Mouse (Mus musculus): ENCODE measurements around the gene Lrrc8d. TPM values are rescaled to one million over a fixed set of nuclear protein-coding genes. Genes with fewer than 3 reads are reported as not detected.
A peak's percentile ranks its signal among the peaks of the same experiment; 100 is the strongest.

The Lrrc8d gene
- polyA plus RNA-seq, 1 experiment from 2014 or later: 37.5 TPM

- no peaks in the 10 kb centered on the region for H3K27me3 ChIP-seq (replicated peaks; ENCODE audit: control insufficient read depth, insufficient read depth, low read length)
- H3K4me1 ChIP-seq (replicated peaks; ENCODE audit: control insufficient read depth, insufficient read depth, low read length): peaks cover 2% of the 10 kb centered on the region
- H3K9ac ChIP-seq (replicated peaks; ENCODE audit: low read depth, low read length): no peak overlapping the region
- ATAC-seq: no peak
- H3K9me3 ChIP-seq (ENCODE audit: control insufficient read depth, low read length): no peaks in the 10 kb centered on the region
- no peak overlapping the region for H3K27ac ChIP-seq (ENCODE audit: low read length)
- no peak overlapping the region for H3K4me2 ChIP-seq (ENCODE audit: low read length)
- H3K36me3 ChIP-seq (ENCODE audit: control insufficient read depth, insufficient read depth): no peaks in the 10 kb centered on the region
- 89% methylated on average over 8 of the region's 8 CpGs for WGBS
- H3K4me3 ChIP-seq (replicated peaks; ENCODE audit: low read length): no peak overlapping the region
These were observed 148.0 kb downstream of the Lrrc8d start for GRCm38 (mm10) chr5:105847726-105848125.

- Histone ChIP-seq H3K36me3 (ENCODE audit: control insufficient read depth, insufficient read depth) (no peaks in the 10 kb centered on the region), H3K9me3 (ENCODE audit: control insufficient read depth, low read length) (no peaks in the 10 kb centered on the region), H3K27ac (ENCODE audit: low read length) (no peak overlapping the region), H3K4me2 (ENCODE audit: low read length) (no peak overlapping the region), H3K9ac (replicated peaks; ENCODE audit: low read depth, low read length) (no peak overlapping the region), H3K27me3 (replicated peaks; ENCODE audit: control insufficient read depth, insufficient read depth, low read length) (no peaks in the 10 kb centered on the region), H3K4me1 (replicated peaks; ENCODE audit: control insufficient read depth, insufficient read depth, low read length) (peaks cover 2% of the 10 kb centered on the region), H3K4me3 (replicated peaks; ENCODE audit: low read length) (no peak overlapping the region)
- no peak for ATAC-seq
- WGBS: 78% methylated on average over 4 of the region's 4 CpGs
These were observed 149.5 kb downstream of the Lrrc8d start for GRCm38 (mm10) chr5:105849222-105849621.

GRCm38 (mm10) chr5:105849643-105850042 is 149.9 kb downstream of the Lrrc8d start:
- ATAC-seq: no peak
- 39% methylated on average over 3 of the region's 3 CpGs for WGBS
- Histone ChIP-seq H3K9me3 (ENCODE audit: control insufficient read depth, low read length) (no peaks in the 10 kb centered on the region), H3K36me3 (ENCODE audit: control insufficient read depth, insufficient read depth) (no peaks in the 10 kb centered on the region), H3K27me3 (replicated peaks; ENCODE audit: control insufficient read depth, insufficient read depth, low read length) (no peaks in the 10 kb centered on the region), H3K4me2 (ENCODE audit: low read length) (no peak overlapping the region), H3K9ac (replicated peaks; ENCODE audit: low read depth, low read length) (no peak overlapping the region), H3K4me3 (replicated peaks; ENCODE audit: low read length) (no peak overlapping the region), H3K4me1 (replicated peaks; ENCODE audit: control insufficient read depth, insufficient read depth, low read length) (peaks cover 2% of the 10 kb centered on the region), H3K27ac (ENCODE audit: low read length) (no peak overlapping the region)

- H3K27me3 ChIP-seq (replicated peaks; ENCODE audit: control insufficient read depth, insufficient read depth, low read length): no peaks in the 10 kb centered on the region
- no peak for ATAC-seq
- no peak overlapping the region for H3K9ac ChIP-seq (replicated peaks; ENCODE audit: low read depth, low read length)
- H3K27ac ChIP-seq (ENCODE audit: low read length): no peak overlapping the region
- no peak overlapping the region for H3K4me2 ChIP-seq (ENCODE audit: low read length)
- no peaks in the 10 kb centered on the region for H3K9me3 ChIP-seq (ENCODE audit: control insufficient read depth, low read length)
- H3K36me3 ChIP-seq (ENCODE audit: control insufficient read depth, insufficient read depth): no peaks in the 10 kb centered on the region
- WGBS: 85% methylated on average over 9 of the region's 9 CpGs
- H3K4me3 ChIP-seq (replicated peaks; ENCODE audit: low read length): no peak overlapping the region
- peaks cover 2% of the 10 kb centered on the region for H3K4me1 ChIP-seq (replicated peaks; ENCODE audit: control insufficient read depth, insufficient read depth, low read length)
These were observed 153.5 kb downstream of the Lrrc8d start for GRCm38 (mm10) chr5:105853271-105853670.

- Histone ChIP-seq H3K36me3 (ENCODE audit: control insufficient read depth, insufficient read depth) (no peaks in the 10 kb centered on the region), H3K9me3 (ENCODE audit: control insufficient read depth, low read length) (no peaks in the 10 kb centered on the region), H3K4me1 (replicated peaks; ENCODE audit: control insufficient read depth, insufficient read depth, low read length) (peaks cover 11% of the 10 kb centered on the region), H3K4me3 (replicated peaks; ENCODE audit: low read length) (no peak overlapping the region), H3K27ac (ENCODE audit: low read length) (no peak overlapping the region), H3K9ac (replicated peaks; ENCODE audit: low read depth, low read length) (no peak overlapping the region), H3K27me3 (replicated peaks; ENCODE audit: control insufficient read depth, insufficient read depth, low read length) (no peaks in the 10 kb centered on the region), H3K4me2 (ENCODE audit: low read length) (no peak overlapping the region)
- no peak for ATAC-seq
- 86% methylated on average over 5 of the region's 5 CpGs for WGBS
These were observed 157.7 kb downstream of the Lrrc8d start for GRCm38 (mm10) chr5:105857486-105857885.

- Histone ChIP-seq H3K4me1 (replicated peaks; ENCODE audit: control insufficient read depth, insufficient read depth, low read length) (peaks cover 11% of the 10 kb centered on the region), H3K27ac (ENCODE audit: low read length) (no peak overlapping the region), H3K4me2 (ENCODE audit: low read length) (no peak overlapping the region), H3K9me3 (ENCODE audit: control insufficient read depth, low read length) (no peaks in the 10 kb centered on the region), H3K27me3 (replicated peaks; ENCODE audit: control insufficient read depth, insufficient read depth, low read length) (no peaks in the 10 kb centered on the region), H3K36me3 (ENCODE audit: control insufficient read depth, insufficient read depth) (no peaks in the 10 kb centered on the region), H3K9ac (replicated peaks; ENCODE audit: low read depth, low read length) (no peak overlapping the region), H3K4me3 (replicated peaks; ENCODE audit: low read length) (no peak overlapping the region)
- no peak for ATAC-seq
- WGBS: 71% methylated on average over 8 of the region's 8 CpGs
These were observed 159.3 kb downstream of the Lrrc8d start for GRCm38 (mm10) chr5:105858754-105859694.

- WGBS: 40% methylated on average over 11 of the region's 11 CpGs
- ATAC-seq: peak; percentile 92
These were observed 160.1 kb downstream of the Lrrc8d start for GRCm38 (mm10) chr5:105859716-105860460.

GRCm38 (mm10) chr5:105860461-105860835 is 160.7 kb downstream of the Lrrc8d start:
- H3K9ac ChIP-seq (replicated peaks; ENCODE audit: low read depth, low read length): no peak overlapping the region; the same call in 1 of the 2 replicates
- no peaks in the 10 kb centered on the region for H3K9me3 ChIP-seq (ENCODE audit: control insufficient read depth, low read length)
- H3K4me2 ChIP-seq (ENCODE audit: low read length): no peak overlapping the region
- H3K27ac ChIP-seq (ENCODE audit: low read length): peak overlapping the region; percentile 69
- no peak overlapping the region for H3K4me3 ChIP-seq (replicated peaks; ENCODE audit: low read length)
- 64% methylated on average over 10 of the region's 10 CpGs for WGBS
- H3K36me3 ChIP-seq (ENCODE audit: control insufficient read depth, insufficient read depth): no peaks in the 10 kb centered on the region
- H3K4me1 ChIP-seq (replicated peaks; ENCODE audit: control insufficient read depth, insufficient read depth, low read length): peaks cover 11% of the 10 kb centered on the region
- no peaks in the 10 kb centered on the region for H3K27me3 ChIP-seq (replicated peaks; ENCODE audit: control insufficient read depth, insufficient read depth, low read length)
- ATAC-seq: no peak

More at GRCm38 (mm10) chr5:105859716-105860460, 160.1 kb downstream of the Lrrc8d start:
- no peak overlapping the region for H3K4me3 ChIP-seq (replicated peaks; ENCODE audit: low read length)
- H3K27ac ChIP-seq (ENCODE audit: low read length): peak overlapping the region; percentile 69
- H3K9me3 ChIP-seq (ENCODE audit: control insufficient read depth, low read length): no peaks in the 10 kb centered on the region
- H3K36me3 ChIP-seq (ENCODE audit: control insufficient read depth, insufficient read depth): no peaks in the 10 kb centered on the region
- no peak overlapping the region for H3K4me2 ChIP-seq (ENCODE audit: low read length)
- no peak overlapping the region for H3K9ac ChIP-seq (replicated peaks; ENCODE audit: low read depth, low read length)
- peaks cover 11% of the 10 kb centered on the region for H3K4me1 ChIP-seq (replicated peaks; ENCODE audit: control insufficient read depth, insufficient read depth, low read length)
- H3K27me3 ChIP-seq (replicated peaks; ENCODE audit: control insufficient read depth, insufficient read depth, low read length): no peaks in the 10 kb centered on the region

GRCm38 (mm10) chr5:105861616-105862015 is 161.8 kb downstream of the Lrrc8d start:
- 96% methylated on average over 5 of the region's 5 CpGs for WGBS
- ATAC-seq: no peak
- Histone ChIP-seq H3K27ac (ENCODE audit: low read length) (no peak overlapping the region), H3K27me3 (replicated peaks; ENCODE audit: control insufficient read depth, insufficient read depth, low read length) (no peaks in the 10 kb centered on the region), H3K36me3 (ENCODE audit: control insufficient read depth, insufficient read depth) (no peaks in the 10 kb centered on the region), H3K9me3 (ENCODE audit: control insufficient read depth, low read length) (no peaks in the 10 kb centered on the region), H3K4me1 (replicated peaks; ENCODE audit: control insufficient read depth, insufficient read depth, low read length) (peaks cover 11% of the 10 kb centered on the region), H3K4me2 (ENCODE audit: low read length) (no peak overlapping the region), H3K4me3 (replicated peaks; ENCODE audit: low read length) (no peak overlapping the region), H3K9ac (replicated peaks; ENCODE audit: low read depth, low read length) (no peak overlapping the region)

Measured in forebrain, embryonic 16.5 days (tissue).